Mouse (Mus musculus) thymus, postnatal 25 days (tissue): ENCODE data around the gene Phldb2.

Source experiments
- DNase-seq: peaks from one replicate; pipeline ENCODE4 v3.0.0; 2022

The Phldb2 gene

GRCm38 (mm10) chr16:45945649-45946048 is 7.7 kb downstream of the Phldb2 start:
- DNase-seq, result no peak

DNA sequence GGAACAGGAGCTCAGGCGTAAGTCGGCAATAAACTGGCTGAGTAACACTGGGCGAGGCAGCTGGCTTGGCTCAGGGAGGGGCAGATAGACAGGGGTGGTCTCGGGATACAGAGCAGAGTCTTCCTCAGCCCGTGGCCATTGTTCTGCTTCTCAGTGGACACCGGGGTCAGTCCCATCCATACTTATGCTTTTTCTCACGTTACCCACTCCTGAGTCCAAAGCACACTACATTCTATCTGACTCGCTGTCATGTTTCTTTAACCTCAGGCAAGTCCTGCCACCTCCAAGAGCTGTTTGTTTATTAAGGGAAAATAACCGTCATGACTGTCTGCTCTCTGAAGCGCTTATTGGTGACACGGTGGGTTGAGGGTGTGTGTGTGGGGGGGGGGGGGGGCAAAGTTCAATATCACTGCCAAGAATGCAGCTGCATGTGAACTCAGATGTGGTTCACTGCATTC is 8.2 kb downstream of the Phldb2 start:
- no peak for DNase-seq

DNA sequence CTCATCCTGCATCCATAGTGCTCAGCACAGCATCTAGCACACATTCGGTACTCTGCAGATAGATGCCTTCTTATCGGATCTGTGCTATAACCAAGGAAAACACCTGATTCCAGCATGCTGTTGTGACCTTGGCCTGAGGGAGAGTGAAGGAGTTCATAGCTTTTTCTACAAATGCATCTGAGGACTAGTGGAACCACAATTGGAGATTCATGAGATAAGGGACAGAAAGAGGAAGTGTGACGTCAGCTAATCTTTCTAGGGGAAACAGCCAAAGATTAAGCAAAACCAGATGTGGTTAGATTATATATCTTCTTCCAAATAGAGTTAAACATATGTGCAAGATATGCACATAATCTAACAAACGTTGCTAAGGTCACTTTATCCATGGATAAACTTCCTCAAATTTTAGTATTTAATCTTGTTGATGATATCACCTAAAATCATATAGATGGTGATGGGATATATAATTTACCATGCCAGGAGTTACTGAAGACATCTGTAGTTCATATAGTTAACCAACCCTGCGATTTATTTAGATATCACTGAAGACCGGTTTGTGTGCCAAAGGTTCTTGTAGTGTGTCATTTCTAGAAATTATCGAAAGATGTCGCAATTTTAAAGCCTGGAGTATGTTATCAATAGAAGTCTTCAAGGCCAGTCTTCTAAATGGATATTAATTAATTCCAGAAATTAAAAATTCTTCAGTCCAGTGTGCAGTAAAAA is 11.1 kb downstream of the Phldb2 start:
- no peak for DNase-seq

GRCm38 (mm10) chr16:45940701-45941100 is 12.7 kb downstream of the Phldb2 start:
- DNase-seq, result no peak

DNA sequence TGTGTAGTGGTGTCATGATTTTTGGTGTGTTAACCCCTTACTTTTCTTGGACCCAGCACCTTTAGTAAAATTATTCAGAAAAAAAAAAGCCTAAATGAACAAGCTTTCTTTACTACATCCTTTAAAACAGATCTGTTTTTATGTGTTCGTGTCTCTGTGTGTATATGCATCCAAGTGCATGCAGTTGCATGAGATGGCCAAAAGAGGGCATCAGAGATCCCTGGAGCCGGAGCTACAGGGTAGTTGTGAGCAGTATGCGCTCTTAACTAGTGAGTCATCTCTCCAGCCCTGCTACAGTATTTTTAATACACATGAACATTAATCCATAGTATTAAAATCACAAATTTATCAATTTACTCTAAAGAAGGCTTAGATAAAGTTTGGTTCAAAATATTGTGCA is 14.0 kb downstream of the Phldb2 start:
- no peak for DNase-seq

DNA sequence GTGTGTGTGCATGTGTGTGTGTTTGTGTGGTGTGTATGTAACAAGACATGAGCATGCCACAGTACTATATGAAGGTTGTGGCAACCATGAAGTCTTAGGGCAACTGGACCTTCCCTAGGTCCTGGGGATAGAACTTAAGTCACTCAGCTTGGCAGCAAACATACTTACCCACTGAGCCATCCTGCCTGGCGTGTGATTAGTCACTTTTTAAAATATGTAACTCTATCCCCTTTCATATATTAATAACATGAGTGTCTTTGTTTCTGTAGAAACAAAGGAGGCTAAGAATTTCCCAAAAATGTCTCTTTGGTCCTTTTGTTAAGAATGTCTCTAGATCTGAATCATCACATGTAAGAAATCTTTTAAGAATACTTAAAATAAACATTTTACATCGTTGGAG is 16.0 kb downstream of the Phldb2 start:
- DNase-seq, result no peak

DNA sequence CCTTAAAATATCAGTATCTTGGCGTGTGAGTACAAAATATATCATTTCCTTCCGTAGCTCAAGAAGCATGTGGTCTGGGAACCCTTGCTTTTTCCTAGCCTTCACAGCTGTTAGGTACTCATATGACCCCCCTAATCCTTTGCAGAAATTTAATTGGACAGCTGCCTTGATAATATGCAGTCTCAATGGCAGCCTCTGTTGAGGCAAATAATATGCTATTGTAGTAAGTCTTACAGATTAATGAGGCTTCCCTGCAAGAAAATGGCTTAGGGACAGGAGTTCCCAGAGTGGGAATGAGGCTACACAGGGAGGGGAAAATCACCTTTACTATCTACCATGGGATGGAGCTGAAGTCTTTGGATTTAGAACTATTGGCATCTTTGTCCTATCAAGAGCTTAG is 16.9 kb downstream of the Phldb2 start:
- no peak for DNase-seq

DNA sequence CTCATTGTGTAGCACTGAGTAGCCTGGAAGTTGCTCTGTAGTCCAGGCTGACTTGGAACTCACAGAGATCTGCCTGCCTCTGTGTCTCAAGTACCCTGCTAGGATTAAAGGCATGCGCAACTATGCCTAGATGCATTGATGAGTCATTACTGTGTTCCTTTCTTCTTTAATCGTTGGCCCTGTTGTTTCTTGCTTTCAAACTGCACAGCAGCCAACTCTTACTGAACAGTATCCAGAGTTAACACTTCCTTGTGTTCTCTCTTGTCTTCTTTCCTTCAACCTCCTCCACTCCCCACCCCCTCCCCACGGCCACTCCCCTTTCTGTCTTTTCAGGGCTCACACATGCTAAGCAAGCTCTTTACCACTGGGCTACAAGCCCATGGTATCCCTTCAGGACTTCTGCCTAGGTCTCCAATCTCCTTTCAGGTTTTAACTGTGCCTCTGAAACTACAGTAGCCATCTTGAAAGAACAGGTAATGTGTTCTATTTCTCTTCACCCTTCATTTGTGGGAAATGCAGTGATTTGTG is 17.4 kb downstream of the Phldb2 start:
- no peak for DNase-seq

DNA sequence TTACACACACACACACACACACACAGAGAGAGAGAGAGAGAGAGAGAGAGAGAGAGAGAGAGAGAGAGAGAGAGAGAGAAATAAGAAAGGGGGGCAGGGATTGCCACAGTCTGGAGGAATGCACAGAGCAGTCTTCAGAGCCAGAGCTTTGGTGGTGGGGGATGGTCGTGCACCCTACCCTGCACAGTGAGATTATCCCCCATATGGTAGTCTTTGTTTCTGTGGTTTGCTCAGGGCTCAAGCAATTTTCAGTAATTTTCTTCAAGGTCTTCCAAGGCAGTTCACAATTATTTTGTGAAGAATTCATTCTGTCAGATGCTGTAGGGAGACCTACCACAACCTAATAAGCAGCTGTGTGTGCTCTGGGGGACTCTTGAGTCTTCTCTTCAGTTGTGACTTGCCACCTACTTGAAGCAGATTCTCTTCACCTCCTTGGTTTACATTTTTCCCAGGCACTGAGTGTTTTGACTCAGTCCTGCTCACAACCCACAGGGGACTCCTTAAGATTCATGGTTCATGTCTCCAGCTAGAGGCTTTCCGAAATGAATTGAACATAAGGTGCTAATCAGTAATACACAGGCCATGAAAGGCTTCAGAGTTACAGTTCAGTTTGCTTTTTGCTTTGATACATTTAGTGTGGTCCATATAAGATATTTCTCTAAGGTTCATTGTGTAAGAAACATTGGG is 18.5 kb downstream of the Phldb2 start:
- DNase-seq, result no peak

DNA sequence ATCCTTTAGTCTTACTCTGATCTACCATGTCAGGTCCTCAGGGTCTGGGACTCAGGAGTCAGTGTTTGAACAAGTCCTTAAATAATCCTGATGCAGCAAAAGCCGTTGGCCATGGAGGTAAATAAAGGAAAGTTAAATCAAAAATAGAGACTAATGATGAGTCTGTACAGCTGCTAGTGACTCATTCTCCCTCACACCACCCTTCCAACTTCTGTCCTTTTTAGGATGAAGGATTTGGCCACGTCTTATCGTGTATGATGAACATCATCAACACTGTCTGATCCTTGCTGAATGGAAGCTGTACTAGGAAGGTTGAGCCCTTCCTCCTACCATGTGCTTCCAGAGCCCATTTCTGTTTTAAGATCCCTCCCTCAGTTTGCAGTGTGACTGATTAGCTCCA is 23.1 kb downstream of the Phldb2 start:
- DNase-seq, result no peak

- no peak for DNase-seq
These were observed 25.3 kb downstream of the Phldb2 start for GRCm38 (mm10) chr16:45928090-45928489.

DNA sequence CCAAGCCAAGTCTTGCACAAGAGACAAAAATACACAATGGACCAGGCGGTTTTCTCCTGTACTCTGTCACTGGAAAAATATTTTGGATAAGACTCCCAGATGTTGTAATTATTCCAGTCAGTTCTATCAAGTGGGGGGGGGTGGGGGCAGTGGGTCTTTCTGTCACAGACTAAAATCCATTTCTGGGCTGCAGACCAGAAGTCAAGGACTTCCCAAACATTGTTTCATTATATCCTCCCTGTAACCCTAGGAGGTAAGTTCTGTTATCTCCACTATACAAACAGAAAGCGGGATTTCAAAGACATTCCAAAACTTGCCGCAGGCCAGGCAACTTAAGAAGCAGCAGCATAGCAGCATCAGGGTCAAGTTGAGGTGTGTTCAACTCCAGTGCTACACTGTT is 25.8 kb downstream of the Phldb2 start:
- no peak for DNase-seq

DNA sequence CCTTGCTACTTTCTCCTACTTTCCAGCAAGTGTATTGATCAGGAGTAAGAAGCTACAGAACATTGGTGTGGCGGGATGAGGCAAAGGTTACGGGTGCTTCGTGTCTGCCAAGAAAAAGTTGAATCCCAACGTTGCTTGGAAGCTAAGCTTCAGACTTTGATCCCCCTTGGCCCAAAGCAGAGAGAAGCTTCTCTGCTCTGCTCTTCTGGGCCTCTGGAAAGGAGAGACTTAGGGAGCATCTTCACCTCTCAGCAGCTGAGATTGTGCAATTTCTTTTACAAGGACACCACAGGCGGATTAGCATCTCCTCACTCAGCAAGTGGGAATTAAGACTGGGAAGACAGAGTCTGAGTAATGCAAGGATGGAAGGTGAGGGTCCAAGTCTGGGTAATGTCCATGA is 26.5 kb downstream of the Phldb2 start:
- no peak for DNase-seq

GRCm38 (mm10) chr16:45923731-45924424 is 29.5 kb downstream of the Phldb2 start:
- DNase-seq, result no peak

- no peak for DNase-seq
These were observed 30.7 kb downstream of the Phldb2 start for GRCm38 (mm10) chr16:45922546-45923229.

DNA sequence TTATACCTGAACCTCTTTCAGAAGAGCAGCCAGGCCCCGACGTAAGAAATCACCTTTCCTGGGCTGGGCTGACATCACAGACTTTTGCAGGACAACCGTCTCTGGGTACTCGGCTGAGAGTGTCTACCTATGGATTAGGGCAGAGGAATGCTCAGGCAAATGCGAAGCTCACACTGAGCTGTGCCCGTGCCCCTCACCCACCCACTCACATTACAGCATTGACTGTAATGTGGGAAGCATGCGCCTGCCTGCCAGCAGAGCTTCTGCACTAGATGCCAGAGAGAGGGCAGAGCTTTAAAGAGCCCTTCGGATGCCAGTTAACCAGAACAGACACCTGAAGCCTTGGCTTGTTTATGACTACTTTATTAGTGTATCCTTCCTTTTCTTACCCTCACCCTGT is 33.8 kb downstream of the Phldb2 start:
- no peak for DNase-seq

DNA sequence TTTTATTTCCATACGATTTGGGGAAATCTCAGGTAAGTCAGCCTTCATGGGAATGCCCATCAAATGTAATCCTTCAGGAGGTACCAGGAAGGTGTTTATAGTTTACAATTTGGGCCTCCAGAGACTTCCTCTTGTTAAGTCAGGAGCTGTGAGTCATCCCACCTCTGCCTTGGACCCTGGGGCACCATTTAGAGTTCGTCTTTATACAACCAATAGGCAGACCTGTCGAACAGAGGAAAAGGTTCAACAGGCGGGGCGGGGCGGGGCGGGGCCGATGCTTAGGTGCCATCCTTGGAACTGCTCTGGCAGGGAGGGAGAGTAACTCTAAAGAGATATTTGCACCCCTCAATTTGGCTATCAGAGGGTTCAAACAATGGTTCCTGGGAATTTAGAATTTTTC is 49.8 kb downstream of the Phldb2 start:
- DNase-seq, result no peak

DNA sequence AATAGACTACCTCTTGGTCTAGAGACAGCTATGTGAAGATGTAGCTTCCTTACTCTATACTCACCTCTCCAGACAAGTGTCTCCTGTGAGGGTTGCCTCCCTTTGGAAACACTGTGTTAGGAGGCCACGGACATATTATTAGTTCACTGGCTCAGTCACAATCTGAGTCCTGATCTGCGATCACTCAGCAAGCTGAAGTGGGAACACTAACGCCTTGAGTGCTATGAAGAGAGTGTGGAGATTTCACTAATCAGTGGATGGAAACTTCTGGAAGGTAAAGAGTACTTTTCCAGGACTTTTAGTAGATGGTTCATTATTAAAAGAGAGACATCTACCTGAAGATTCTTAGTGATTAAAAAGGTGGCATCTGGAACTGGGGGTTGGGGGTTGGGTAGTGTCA is 54.9 kb downstream of the Phldb2 start:
- DNase-seq, result no peak

DNA sequence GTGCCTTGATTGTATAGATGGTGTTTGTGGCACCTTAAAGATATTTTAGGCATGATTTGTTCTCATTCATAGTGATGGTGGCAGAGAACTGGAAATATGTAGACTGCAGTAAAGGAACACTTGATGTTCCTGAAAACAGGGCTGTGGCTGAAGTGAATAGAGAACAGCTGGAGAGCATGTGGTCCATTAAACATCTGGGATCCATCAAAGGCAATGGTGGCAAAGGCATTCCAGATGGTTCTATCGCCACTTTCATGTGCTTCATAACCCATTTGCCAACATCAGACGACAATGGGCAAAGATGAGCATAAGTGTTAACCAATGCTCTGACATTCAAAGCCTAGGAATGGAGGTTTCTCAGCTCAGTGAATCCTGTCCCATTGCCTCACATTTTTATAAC is 56.8 kb downstream of the Phldb2 start:
- no peak for DNase-seq

GRCm38 (mm10) chr16:45894998-45895397 is 58.4 kb downstream of the Phldb2 start:
- DNase-seq, result no peak

- DNase-seq, result no peak
These were observed 59.6 kb downstream of the Phldb2 start for GRCm38 (mm10) chr16:45893796-45894195.

DNA sequence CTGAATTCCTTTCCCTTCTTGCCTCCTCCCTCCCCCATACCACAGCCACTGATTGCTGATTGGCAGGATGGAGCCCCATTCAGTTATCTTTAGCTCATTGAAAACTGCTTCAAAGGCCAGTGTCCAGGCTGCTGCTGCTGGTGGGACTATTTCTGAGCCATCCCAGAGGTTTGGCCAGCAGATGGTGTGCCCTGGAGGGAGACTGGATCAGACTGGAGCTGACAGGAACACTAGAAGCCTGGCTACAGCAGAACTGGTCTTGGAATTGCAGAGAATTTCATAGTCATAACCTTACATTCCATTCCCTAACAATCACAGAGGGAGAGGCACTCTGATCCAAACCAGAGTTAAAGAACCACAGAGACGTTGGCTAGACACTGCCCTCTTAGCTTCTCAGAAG is 60.5 kb downstream of the Phldb2 start:
- DNase-seq, result no peak
